Mouse (Mus musculus) bone marrow, adult 2 months (tissue): ENCODE measurements around the gene Zdhhc19. TPM values are rescaled to one million over a fixed set of nuclear protein-coding genes. Genes with fewer than 3 reads are reported as not detected.

Experiments used
- H3K27ac ChIP-seq: fragments of 200-500 bp; 2 replicates; pipeline ENCODE4 v1.5.1; 2012; ENCODE audit warnings: low read depth, mild to moderate bottlenecking, control low read depth, inconsistent platforms, low read length; ENCODE audit not compliant: control insufficient read depth, poor library complexity, insufficient read depth
- H3K4me1 ChIP-seq: fragments of 200-500 bp; 2 replicates; pipeline ENCODE4 v1.6.1; 2011; ENCODE audit warnings: low read length; ENCODE audit not compliant: control insufficient read depth, insufficient read depth
- H3K4me3 ChIP-seq: fragments of 200-500 bp; replicated peaks from 2 replicates; pipeline ENCODE3; 2011; ENCODE audit warnings: mild to moderate bottlenecking, low read depth, low read length, control low read depth; ENCODE audit not compliant: control insufficient read depth
- CTCF ChIP-seq: fragments of 200-500 bp; IDR thresholded peaks from 2 replicates; pipeline ENCODE4 v1.5.1; 2011; ENCODE audit warnings: low read length, control low read depth; ENCODE audit not compliant: control insufficient read depth, insufficient read depth
- POLR2A ChIP-seq: fragments of 200-500 bp; IDR thresholded peaks from 2 replicates; pipeline ENCODE4 v1.6.1; 2011; ENCODE audit warnings: low read depth, mild to moderate bottlenecking, control low read depth, low read length, borderline replicate concordance; ENCODE audit not compliant: control insufficient read depth
- WGBS: fragments of 180-500 bp; shearing (Covaris S2); methylation state at CpG from one replicate; pipeline ENCODE4 v1.1.7; 2018; 5-methylcytosine and 5-hydroxymethylcytosine counted together
- polyA plus RNA-seq: library from polyadenylated mRNA; stranded (reverse); fragments of >200 nt; gene quantifications from 2 replicates; pipeline ENCODE4 v1.2.4, GENCODE M21; 2011; ENCODE audit warnings: low replicate concordance; ENCODE audit not compliant: missing spikeins, insufficient read depth, insufficient read length

The Zdhhc19 gene
- polyA plus RNA-seq, 1 experiment, result not detected

GRCm38 (mm10) chr16:32498996-32499395 is 2.9 kb downstream of the Zdhhc19 start:
- TF ChIP-seq CTCF (no peak), POLR2A (no peak)
- WGBS, result 84% methylated on average over 13 of the region's 13 CpGs

GRCm38 (mm10) chr16:32499430-32500037 is 3.5 kb downstream of the Zdhhc19 start:
- H3K4me3 ChIP-seq, result no peak overlapping the region
- no peak for TF ChIP-seq POLR2A
- peak; percentile 97 for TF ChIP-seq CTCF

More at GRCm38 (mm10) chr16:32498996-32499395, 2.9 kb downstream of the Zdhhc19 start:
- Histone ChIP-seq H3K4me3 (no peak overlapping the region), H3K27ac (no peak overlapping the region), H3K4me1 (no peaks in the 10 kb centered on the region; the same call in 1 of the 2 replicates)

DNA sequence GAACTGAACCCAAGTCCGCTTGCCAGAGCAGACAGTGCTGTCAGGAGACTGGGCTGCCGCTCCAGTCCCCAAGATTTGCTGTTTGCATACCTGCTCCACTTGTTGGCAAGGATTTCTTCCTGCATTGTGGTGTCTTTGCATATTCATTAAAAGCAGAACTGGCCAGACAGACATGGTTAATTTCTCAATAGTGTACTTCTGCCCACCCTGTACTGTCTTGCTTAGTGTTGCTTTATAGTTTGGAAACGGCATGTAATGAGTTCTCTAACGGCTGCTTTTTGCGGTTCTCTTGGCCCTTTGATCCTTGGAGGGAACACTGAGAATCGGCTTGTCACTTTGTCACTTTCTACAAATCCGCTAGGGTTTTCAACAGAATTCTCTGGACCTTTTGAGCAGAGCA is 5.4 kb downstream of the Zdhhc19 start:
- Histone ChIP-seq H3K4me1 (no peaks in the 10 kb centered on the region; the same call in 1 of the 2 replicates), H3K4me3 (no peak overlapping the region), H3K27ac (no peak overlapping the region)
- 30% methylated on average over 7 of the region's 7 CpGs for WGBS
- TF ChIP-seq POLR2A (no peak), CTCF (no peak)

More at GRCm38 (mm10) chr16:32499430-32500037, 3.5 kb downstream of the Zdhhc19 start:
- 13% methylated on average over 22 of the region's 22 CpGs for WGBS
- no peaks in the 10 kb centered on the region; the same call in 1 of the 2 replicates for H3K4me1 ChIP-seq
- no peak overlapping the region for H3K27ac ChIP-seq

- H3K4me1 ChIP-seq, result no peaks in the 10 kb centered on the region; the same call in 1 of the 2 replicates
These were observed 6.7 kb downstream of the Zdhhc19 start for GRCm38 (mm10) chr16:32502621-32503335.

GRCm38 (mm10) chr16:32503633-32504032 is 7.6 kb downstream of the Zdhhc19 start:
- Histone ChIP-seq H3K4me3 (no peak overlapping the region), H3K27ac (no peak overlapping the region), H3K4me1 (no peaks in the 10 kb centered on the region; the same call in 1 of the 2 replicates)
- 69% methylated on average over 6 of the region's 6 CpGs for WGBS
- no peak for TF ChIP-seq CTCF
- TF ChIP-seq POLR2A, result no peak

More at GRCm38 (mm10) chr16:32502621-32503335, 6.7 kb downstream of the Zdhhc19 start:
- H3K4me3 ChIP-seq, result no peak overlapping the region
- WGBS, result 72% methylated on average over 12 of the region's 12 CpGs
- TF ChIP-seq POLR2A (no peak), CTCF (no peak)
- H3K27ac ChIP-seq, result no peak overlapping the region

- TF ChIP-seq CTCF (no peak), POLR2A (no peak)
- Histone ChIP-seq H3K27ac (no peak overlapping the region), H3K4me3 (no peak overlapping the region), H3K4me1 (peaks cover 6% of the 10 kb centered on the region)
- WGBS, result 90% methylated on average over 8 of the region's 8 CpGs
These were observed 10.2 kb downstream of the Zdhhc19 start for GRCm38 (mm10) chr16:32506298-32506697.

DNA sequence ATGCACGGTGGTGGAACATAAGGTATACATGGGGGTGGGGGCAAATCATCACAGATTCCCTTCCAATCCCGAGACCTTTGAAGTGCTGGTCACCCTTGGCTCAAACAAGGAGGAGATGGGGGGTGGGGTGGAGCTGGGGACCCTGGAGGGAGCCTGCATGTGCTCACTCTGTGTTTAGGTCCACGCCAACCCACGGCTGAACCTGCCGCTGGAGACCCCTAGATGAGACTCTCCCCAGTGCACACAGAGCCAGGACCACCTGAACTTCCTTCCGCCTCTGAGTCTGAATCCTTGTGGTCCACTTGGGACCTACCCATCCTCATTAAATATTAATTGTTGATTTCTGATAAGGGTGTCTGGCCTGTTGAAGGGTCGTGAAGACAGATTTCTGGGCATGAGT is 10.8 kb downstream of the Zdhhc19 start:
- Histone ChIP-seq H3K27ac (no peak overlapping the region), H3K4me3 (no peak overlapping the region), H3K4me1 (peaks cover 7% of the 10 kb centered on the region)
- 78% methylated on average over 7 of the region's 7 CpGs for WGBS
- TF ChIP-seq POLR2A, result no peak
- no peak for TF ChIP-seq CTCF

DNA sequence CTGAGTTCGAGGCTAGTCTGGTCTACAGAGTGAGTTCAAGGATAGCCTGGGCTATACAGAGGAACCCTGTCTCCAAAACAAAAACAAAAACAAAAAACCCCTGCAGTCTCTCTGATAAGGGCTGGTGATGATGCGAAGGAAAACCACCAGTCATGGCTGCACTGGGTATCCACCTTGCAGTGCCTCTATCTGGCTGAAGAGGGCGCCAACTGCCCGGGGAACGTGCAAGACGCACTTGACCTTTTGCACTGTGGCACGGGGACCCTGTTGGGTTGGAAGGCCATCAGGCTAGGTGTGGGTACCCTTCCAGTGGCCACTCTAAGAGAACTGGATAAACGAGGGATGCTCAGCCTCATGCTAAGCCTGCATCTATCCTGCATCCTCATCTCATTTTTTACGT is 11.3 kb downstream of the Zdhhc19 start:
- Histone ChIP-seq H3K4me3 (no peak overlapping the region), H3K4me1 (peaks cover 9% of the 10 kb centered on the region), H3K27ac (peak overlapping the region; percentile 93)
- TF ChIP-seq CTCF, result peak; percentile 99
- peak; percentile 35; the same call in 1 of the 2 replicates for TF ChIP-seq POLR2A
- 20% methylated on average over 9 of the region's 9 CpGs for WGBS

GRCm38 (mm10) chr16:32508035-32508434 is 12.0 kb downstream of the Zdhhc19 start:
- Histone ChIP-seq H3K4me1 (peaks cover 9% of the 10 kb centered on the region), H3K27ac (peak overlapping the region; percentile 93), H3K4me3 (no peak overlapping the region)
- WGBS, result 84% methylated on average over 5 of the region's 5 CpGs
- TF ChIP-seq CTCF (no peak), POLR2A (no peak)
